Mouse (Mus musculus) adrenal gland, postnatal 25 days (tissue): ENCODE data around the gene Tmem51. TPM values are rescaled to one million over a fixed set of nuclear protein-coding genes. Genes with fewer than 3 reads are reported as not detected.

Experiments
- total RNA-seq: library from RNA; stranded (reverse); gene quantifications from 2 replicates; pipeline ENCODE4 v1.2.3, GENCODE M21; 2021

Gene Tmem51
- total RNA-seq, 1 experiment from 2014 or later = 5.2 TPM

Other genes starting within 250 kb of the Tmem51 start
- not detected in 2 replicates for gene Ctrc, start 237.9 kb downstream of the Tmem51 start, total RNA-seq
- gene Efhd2, start 209.4 kb downstream of the Tmem51 start, total RNA-seq = 20.9 and 30.8 TPM in 2 replicates
- 0.91 TPM in 1 of 2 replicates, not detected in the other for gene Fhad1, start 69.2 kb downstream of the Tmem51 start, total RNA-seq
- gene Kazn, start 155.1 kb upstream of the Tmem51 start, total RNA-seq = 32.8 and 35.8 TPM in 2 replicates